Mouse (Mus musculus) bone marrow, adult 2 months (tissue): Measurements from ENCODE around the gene Rapgef4.

Source experiments
- CTCF ChIP-seq: fragments of 200-500 bp; IDR thresholded peaks from 2 replicates; pipeline ENCODE4 v1.5.1; 2011; ENCODE audit warnings: low read length, control low read depth; ENCODE audit not compliant: control insufficient read depth, insufficient read depth
- POLR2A ChIP-seq: fragments of 200-500 bp; IDR thresholded peaks from 2 replicates; pipeline ENCODE4 v1.6.1; 2011; ENCODE audit warnings: low read depth, mild to moderate bottlenecking, control low read depth, low read length, borderline replicate concordance; ENCODE audit not compliant: control insufficient read depth

DNA sequence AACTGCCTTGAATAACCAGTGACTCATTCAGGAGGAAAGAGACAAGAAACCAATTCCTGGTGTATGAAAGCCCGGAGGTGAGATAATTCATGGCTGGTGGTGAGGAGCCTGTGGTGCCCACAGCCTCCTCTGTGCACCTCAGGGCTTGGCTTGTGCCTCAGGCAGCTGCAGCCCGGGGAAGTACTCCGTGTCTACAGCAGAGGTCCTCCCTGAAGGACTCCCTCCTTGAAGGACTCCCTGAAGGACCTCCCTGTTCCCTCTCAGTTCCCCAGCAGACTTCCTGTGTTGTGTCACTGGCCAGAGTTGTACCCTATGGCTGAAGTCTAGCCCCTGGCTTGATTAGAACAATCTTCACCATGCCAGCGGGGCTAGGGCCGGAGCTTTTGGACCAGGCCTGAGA, 50.7 kb downstream of the Rapgef4 start:
- TF ChIP-seq CTCF: no peak
- TF ChIP-seq POLR2A: no peak
